Mouse (Mus musculus): ENCODE data around the gene Zmat5. TPM values are rescaled to one million over a fixed set of nuclear protein-coding genes. Genes with fewer than 3 reads are reported as not detected.

Zmat5 gene
- total RNA-seq, 1 experiment = 32.3 TPM

GRCm38 (mm10) chr11:4772925-4773324 lies 68.4 kb downstream of the Zmat5 start:
- H3K4me1 ChIP-seq (ENCODE audit: control insufficient read depth in 2 of 2, insufficient read depth in 2 of 2, low read length in 2 of 2, poor library complexity in 1 of 2) = peaks cover 0 to 4% of the 10 kb centered on the region in 2 experiments; a peak in 1 of 4 replicates
- no peak overlapping the region for H3K9ac ChIP-seq (ENCODE audit: insufficient read depth, low read depth, low read length, poor library complexity, severe bottlenecking)
- in situ Hi-C loops (cut with MboI; ENCODE audit: low sequenced_read_pairs in 2 of 2, unreplicated experiment in 2 of 2) = no loop called here
- peak; percentile 56 for DNase-seq (ENCODE audit: low read depth, low spot score)
- no peaks in the 10 kb centered on the region for H3K9me3 ChIP-seq (ENCODE audit: control insufficient read depth, insufficient read depth, low read depth, low read length)
- peaks cover 22% of the 10 kb centered on the region for H3K36me3 ChIP-seq (ENCODE audit: control insufficient read depth, insufficient read depth, low read length, poor library complexity, severe bottlenecking)
- TF ChIP-seq CHD2 (IDR thresholded peaks at IDR 0.05; ENCODE audit: low read depth, low read length) = no peak
- no peak for TF ChIP-seq ZNF384 (IDR thresholded peaks at IDR 0.05; ENCODE audit: low read depth, low read length)
- no peak for TF ChIP-seq MAFK (IDR thresholded peaks at IDR 0.05; ENCODE audit: insufficient read depth, low read depth, low read length)
- no peak for TF ChIP-seq ZC3H11A (IDR thresholded peaks at IDR 0.05; ENCODE audit: borderline replicate concordance, low read depth, low read length)
- TF ChIP-seq HCFC1 (IDR thresholded peaks at IDR 0.05; ENCODE audit: borderline replicate concordance, insufficient read depth, low read length) = no peak
- H3K27ac ChIP-seq (ENCODE audit: insufficient read depth, low read depth, low read length, poor library complexity, severe bottlenecking) = no peak overlapping the region
- H3K4me3 ChIP-seq (ENCODE audit: insufficient read depth in 1 of 2, low read depth in 1 of 2, low read length in 2 of 2, poor library complexity in 1 of 2, severe bottlenecking in 1 of 2) = no peak overlapping the region

GRCm38 (mm10) chr11:4780927-4781326 lies 76.4 kb downstream of the Zmat5 start:
- in situ Hi-C loops (cut with MboI; ENCODE audit: low sequenced_read_pairs in 2 of 2, unreplicated experiment in 2 of 2) = no loop called here
- Histone ChIP-seq H3K36me3 (ENCODE audit: control insufficient read depth, insufficient read depth, low read length, poor library complexity, severe bottlenecking) (peaks cover 51% of the 10 kb centered on the region), H3K9me3 (ENCODE audit: control insufficient read depth, insufficient read depth, low read depth, low read length) (no peaks in the 10 kb centered on the region), H3K27ac (ENCODE audit: insufficient read depth, low read depth, low read length, poor library complexity, severe bottlenecking) (no peak overlapping the region), H3K4me1 (ENCODE audit: control insufficient read depth in 2 of 2, insufficient read depth in 2 of 2, low read length in 2 of 2, poor library complexity in 1 of 2) (no peaks in the 10 kb centered on the region), H3K9ac (ENCODE audit: insufficient read depth, low read depth, low read length, poor library complexity, severe bottlenecking) (no peak overlapping the region), H3K4me3 (ENCODE audit: insufficient read depth in 1 of 2, low read depth in 1 of 2, low read length in 2 of 2, poor library complexity in 1 of 2, severe bottlenecking in 1 of 2) (no peak overlapping the region)
- no peak for DNase-seq (ENCODE audit: low read depth, low spot score)
- TF ChIP-seq ZC3H11A (IDR thresholded peaks at IDR 0.05; ENCODE audit: borderline replicate concordance, low read depth, low read length) (no peak), ZNF384 (IDR thresholded peaks at IDR 0.05; ENCODE audit: low read depth, low read length) (no peak), HCFC1 (IDR thresholded peaks at IDR 0.05; ENCODE audit: borderline replicate concordance, insufficient read depth, low read length) (no peak), CHD2 (IDR thresholded peaks at IDR 0.05; ENCODE audit: low read depth, low read length) (no peak), MAFK (IDR thresholded peaks at IDR 0.05; ENCODE audit: insufficient read depth, low read depth, low read length) (no peak)

- H3K27ac ChIP-seq (ENCODE audit: insufficient read depth, low read depth, low read length, poor library complexity, severe bottlenecking) = no peak overlapping the region
- H3K9me3 ChIP-seq (ENCODE audit: control insufficient read depth, insufficient read depth, low read depth, low read length) = no peaks in the 10 kb centered on the region
- in situ Hi-C loops (cut with MboI; ENCODE audit: low sequenced_read_pairs in 2 of 2, unreplicated experiment in 2 of 2) = no loop called here
- no peak overlapping the region for H3K4me3 ChIP-seq (ENCODE audit: insufficient read depth in 1 of 2, low read depth in 1 of 2, low read length in 2 of 2, poor library complexity in 1 of 2, severe bottlenecking in 1 of 2)
- H3K36me3 ChIP-seq (ENCODE audit: control insufficient read depth, insufficient read depth, low read length, poor library complexity, severe bottlenecking) = peaks cover 55% of the 10 kb centered on the region
- no peaks in the 10 kb centered on the region for H3K4me1 ChIP-seq (ENCODE audit: control insufficient read depth in 2 of 2, insufficient read depth in 2 of 2, low read length in 2 of 2, poor library complexity in 1 of 2)
- TF ChIP-seq ZC3H11A (IDR thresholded peaks at IDR 0.05; ENCODE audit: borderline replicate concordance, low read depth, low read length) = no peak
- no peak for TF ChIP-seq CHD2 (IDR thresholded peaks at IDR 0.05; ENCODE audit: low read depth, low read length)
- TF ChIP-seq MAFK (IDR thresholded peaks at IDR 0.05; ENCODE audit: insufficient read depth, low read depth, low read length) = no peak
- TF ChIP-seq ZNF384 (IDR thresholded peaks at IDR 0.05; ENCODE audit: low read depth, low read length) = no peak
- no peak for TF ChIP-seq HCFC1 (IDR thresholded peaks at IDR 0.05; ENCODE audit: borderline replicate concordance, insufficient read depth, low read length)
- no peak overlapping the region for H3K9ac ChIP-seq (ENCODE audit: insufficient read depth, low read depth, low read length, poor library complexity, severe bottlenecking)
- DNase-seq (ENCODE audit: low read depth, low spot score) = no peak
Observed at GRCm38 (mm10) chr11:4783116-4783515, 78.6 kb downstream of the Zmat5 start.

- no peak overlapping the region for H3K9ac ChIP-seq (ENCODE audit: insufficient read depth, low read depth, low read length, poor library complexity, severe bottlenecking)
- TF ChIP-seq MAFK (IDR thresholded peaks at IDR 0.05; ENCODE audit: insufficient read depth, low read depth, low read length) = no peak
- no peak for TF ChIP-seq CHD2 (IDR thresholded peaks at IDR 0.05; ENCODE audit: low read depth, low read length)
- TF ChIP-seq ZNF384 (IDR thresholded peaks at IDR 0.05; ENCODE audit: low read depth, low read length) = no peak
- TF ChIP-seq ZC3H11A (IDR thresholded peaks at IDR 0.05; ENCODE audit: borderline replicate concordance, low read depth, low read length) = no peak
- TF ChIP-seq HCFC1 (IDR thresholded peaks at IDR 0.05; ENCODE audit: borderline replicate concordance, insufficient read depth, low read length) = no peak
Observed at GRCm38 (mm10) chr11:4784629-4785142, 80.2 kb downstream of the Zmat5 start.

More at GRCm38 (mm10) chr11:4784629-4785142, 80.2 kb downstream of the Zmat5 start:
- H3K36me3 ChIP-seq (ENCODE audit: control insufficient read depth, insufficient read depth, low read length, poor library complexity, severe bottlenecking) = peaks cover 60% of the 10 kb centered on the region
- no peaks in the 10 kb centered on the region for H3K9me3 ChIP-seq (ENCODE audit: control insufficient read depth, insufficient read depth, low read depth, low read length)
- H3K4me3 ChIP-seq (ENCODE audit: insufficient read depth in 1 of 2, low read depth in 1 of 2, low read length in 2 of 2, poor library complexity in 1 of 2, severe bottlenecking in 1 of 2) = no peak overlapping the region
- 0 out of 4 replicates have a peak, but pooled peaks cover 0 to under 1% of the 10 kb centered on the region in 2 experiments for H3K4me1 ChIP-seq (ENCODE audit: control insufficient read depth in 2 of 2, insufficient read depth in 2 of 2, low read length in 2 of 2, poor library complexity in 1 of 2)
- H3K27ac ChIP-seq (ENCODE audit: insufficient read depth, low read depth, low read length, poor library complexity, severe bottlenecking) = no peak overlapping the region
- in situ Hi-C loops (cut with MboI; ENCODE audit: low sequenced_read_pairs in 2 of 2, unreplicated experiment in 2 of 2) = no loop called here
- DNase-seq (ENCODE audit: low read depth, low spot score) = no peak

Other genes starting within 250 kb of the Zmat5 start
- 30.3 and 30.7 TPM in 2 replicates for gene Mtmr3, start 109.8 kb upstream of the Zmat5 start, total RNA-seq (2012; rRNA removed)
- gene Gm11032, start 84.6 kb upstream of the Zmat5 start, total RNA-seq (2012; rRNA removed) = not detected in 2 replicates
- gene Ascc2, start 66.9 kb upstream of the Zmat5 start, total RNA-seq (2012; rRNA removed) = 18.9 and 23.8 TPM in 2 replicates
- 963 and 1,094 TPM in 2 replicates for gene Uqcr10, start 336 bp upstream of the Zmat5 start, total RNA-seq (2012; rRNA removed)
- gene Cabp7, start 42.1 kb downstream of the Zmat5 start, total RNA-seq (2012; rRNA removed) = 1.9 and 4.5 TPM in 2 replicates
- gene Nf2, start 144.9 kb downstream of the Zmat5 start, total RNA-seq (2012; rRNA removed) = 53.8 and 65.6 TPM in 2 replicates
- gene Nipsnap1, start 169.3 kb downstream of the Zmat5 start, total RNA-seq (2012; rRNA removed) = 57.7 and 93.2 TPM in 2 replicates
- 46.4 and 47.5 TPM in 2 replicates for gene Thoc5, start 190.6 kb downstream of the Zmat5 start, total RNA-seq (2012; rRNA removed)
- 13.9 and 17.7 TPM in 2 replicates for gene Nefh, start 243.4 kb downstream of the Zmat5 start, total RNA-seq (2012; rRNA removed)